8 mouse cellular contexts compared by ENCODE assay signal in genomic region chr11:117598610-117599009, GRCm38 (mm10). TPM values are rescaled to one million over a fixed set of nuclear protein-coding genes. Genes with fewer than 3 reads are reported as not detected.
DNase-seq lines count a peak whose midpoint lies in the region; ATAC-seq and TF ChIP-seq lines count a peak whose summit lies in the region.

No protein-coding gene starts in this region.

- 7% methylated on average over 9 of the region's 9 CpGs for WGBS in forebrain, postnatal 0 days
- under 1% methylated on average over 9 of the region's 9 CpGs for WGBS in liver, embryonic 14.5 days (ENCODE audit: insufficient replicate concordance)
- WGBS in olfactory bulb, adult 2 months: 18% methylated on average over 9 of the region's 9 CpGs

- peak overlapping the region; percentile 65 for H3K4me3 ChIP-seq in bone marrow macrophage, adult 2 months (ENCODE audit: insufficient read depth, low read length)
- H3K4me3 ChIP-seq in forebrain, postnatal 0 days (ENCODE audit: low read depth, low read length): peak overlapping the region; percentile 12; the same call in 1 of the 2 replicates
- H3K4me3 ChIP-seq in liver, embryonic 14.5 days (ENCODE audit: insufficient read depth in 1 of 2, low read depth in 2 of 2, low read length in 2 of 2): peak overlapping the region; percentile 43; a peak in 3 of 4 replicates
- H3K4me3 ChIP-seq in olfactory bulb, adult 2 months (ENCODE audit: insufficient read depth, low read depth, low read length): peak overlapping the region; percentile 29

- no peaks in the 10 kb centered on the region for H3K36me3 ChIP-seq in forebrain, postnatal 0 days (ENCODE audit: insufficient read depth)
- H3K36me3 ChIP-seq in liver, embryonic 14.5 days (replicated peaks; ENCODE audit: control insufficient read depth, insufficient read depth, low read depth): no peaks in the 10 kb centered on the region

- H3K27me3 ChIP-seq in forebrain, postnatal 0 days (ENCODE audit: insufficient read depth, low read length): no peaks in the 10 kb centered on the region; the same call in 1 of the 2 replicates
- H3K27me3 ChIP-seq in liver, embryonic 14.5 days (ENCODE audit: control insufficient read depth, insufficient read depth, low read length): peaks cover 35% of the 10 kb centered on the region

- TF ChIP-seq EP300 in liver, embryonic 14.5 days (IDR thresholded peaks at IDR 0.05; ENCODE audit: low read depth): no peak

- H3K27ac ChIP-seq in bone marrow macrophage, adult 2 months (ENCODE audit: insufficient read depth, low read depth, low read length): no peak overlapping the region
- 0 out of 2 replicates have a peak overlapping the region, but pooled peaks have one; percentile 51 for H3K27ac ChIP-seq in forebrain, postnatal 0 days (ENCODE audit: low read depth, low read length)
- no peak overlapping the region for H3K27ac ChIP-seq in liver, embryonic 14.5 days
- no peak overlapping the region for H3K27ac ChIP-seq in olfactory bulb, adult 2 months (ENCODE audit: insufficient read depth, low read depth, low read length)

- TF ChIP-seq POLR2A in bone marrow macrophage, adult 2 months (IDR thresholded peaks at IDR 0.05; ENCODE audit: borderline replicate concordance, low read depth, low read length): no peak
- no peak for TF ChIP-seq POLR2A in olfactory bulb, adult 2 months (IDR thresholded peaks at IDR 0.05; ENCODE audit: insufficient read depth, low read depth, low read length)

- no peaks in the 10 kb centered on the region for H3K9me3 ChIP-seq in forebrain, postnatal 0 days (ENCODE audit: low read length)
- no peaks in the 10 kb centered on the region for H3K9me3 ChIP-seq in liver, embryonic 14.5 days (ENCODE audit: control insufficient read depth, low read length)

- TF ChIP-seq CTCF in bone marrow macrophage, adult 2 months (IDR thresholded peaks at IDR 0.05; ENCODE audit: low read depth, low read length): no peak
- no peak for TF ChIP-seq CTCF in forebrain, postnatal 0 days (IDR thresholded peaks at IDR 0.05; ENCODE audit: low read depth)
- no peak for TF ChIP-seq CTCF in liver, embryonic 14.5 days (IDR thresholded peaks at IDR 0.05; ENCODE audit: low read depth)
- TF ChIP-seq CTCF in olfactory bulb, adult 2 months (IDR thresholded peaks at IDR 0.05; ENCODE audit: insufficient read depth, low read depth, low read length): no peak

- peak overlapping the region; percentile 32; the same call in 1 of the 2 replicates for H3K9ac ChIP-seq in forebrain, postnatal 0 days
- no peak overlapping the region for H3K9ac ChIP-seq in liver, embryonic 14.5 days (replicated peaks)

- no peaks in the 10 kb centered on the region for H3K4me1 ChIP-seq in bone marrow macrophage, adult 2 months (ENCODE audit: control insufficient read depth, insufficient read depth, low read length)
- peaks cover 28% of the 10 kb centered on the region for H3K4me1 ChIP-seq in forebrain, postnatal 0 days (ENCODE audit: insufficient read depth)
- H3K4me1 ChIP-seq in liver, embryonic 14.5 days (replicated peaks; ENCODE audit: control insufficient read depth in 2 of 2, insufficient read depth in 2 of 2, low read length in 1 of 2): no peaks in the 10 kb centered on the region
- peaks cover 42% of the 10 kb centered on the region for H3K4me1 ChIP-seq in olfactory bulb, adult 2 months (ENCODE audit: control insufficient read depth, insufficient read depth, low read length)

- intact Hi-C loops in left cerebral cortex, postnatal 4 days (cut with DNase I): no loop called here

- H3K4me2 ChIP-seq in forebrain, postnatal 0 days (ENCODE audit: low read depth): peak overlapping the region; percentile 30
- H3K4me2 ChIP-seq in liver, embryonic 14.5 days (ENCODE audit: low read depth): peak overlapping the region; percentile 52

- peak; percentile 37 to 38 for DNase-seq in left cerebral cortex, adult 18-20 months (ENCODE audit: low spot score in 2 of 2)
- no peak for DNase-seq in left cerebral cortex, postnatal 4 days
- DNase-seq in forebrain, postnatal 0 days: peak; percentile 34
- no peak for DNase-seq in liver, embryonic 14.5 days (ENCODE audit: low read depth in 3 of 3, low spot score in 3 of 3)
- DNase-seq in cerebellum, adult 11-12 months: no peak
- no peak for DNase-seq in adrenal gland, postnatal 4 days (ENCODE audit: low spot score in 2 of 2)

- 0 out of 2 replicates have a peak, but pooled peaks have one; percentile 30 for ATAC-seq in forebrain, postnatal 0 days
- no peak for ATAC-seq in liver, embryonic 14.5 days (ENCODE audit: insufficient read depth)

RNA-seq across cellular contexts. Expression of gene Tnrc6c, which starts 55.5 kb away (rescaled TPM):
- 10 to 100 TPM; 53.3 to 54.9 TPM for total RNA-seq in left cerebral cortex, adult 18-20 months (2021)
- 10 to 100 TPM; 89.8 to 90.7 TPM for total RNA-seq in left cerebral cortex, postnatal 4 days (2021)
- polyA plus RNA-seq in bone marrow macrophage, adult 2 months (2012; ENCODE audit: insufficient read depth, insufficient read length, missing spikeins): 16.4 and 16.9 TPM in 2 replicates
- 56.9 and 71.6 TPM in 2 replicates for total RNA-seq in forebrain, postnatal 0 days (2014; rRNA removed)
- 13.1 and 19.9 TPM in 2 replicates for polyA plus RNA-seq in forebrain, postnatal 0 days (2015; fragmentation: Nextera tagmentation; extraction: Ambion mirVana)
- 3.4 and 3.7 TPM in 2 replicates for polyA plus RNA-seq in liver, embryonic 14.5 days (2012; rRNA removed)
- polyA plus RNA-seq in liver, embryonic 14.5 days (2014; fragmentation: Nextera tagmentation; extraction: Ambion mirVana): 2.4 and 2.6 TPM in 2 replicates
- polyA plus RNA-seq in olfactory bulb, adult 2 months (2012; ENCODE audit: insufficient read depth, insufficient read length, low replicate concordance, missing spikeins): not detected in 2 replicates
- total RNA-seq in adrenal gland, postnatal 4 days (2021): 10 to 100 TPM; 28.4 to 29.9 TPM

Comparison
In these comparisons a context has a peak if more than half of its experiments do, and no peak if none do; other contexts are left out.
1. DNase-seq: peak in left cerebral cortex, adult 18-20 months (2 of 2) and forebrain, postnatal 0 days (single experiment); none in left cerebral cortex, postnatal 4 days (single experiment), liver, embryonic 14.5 days (0 of 3), cerebellum, adult 11-12 months (single experiment) and adrenal gland, postnatal 4 days (0 of 2).
2. H3K4me3 ChIP-seq: peak in every context shown above with its lines; median percentile 65 in bone marrow macrophage, adult 2 months; 43 in liver, embryonic 14.5 days; 29 in olfactory bulb, adult 2 months; 12 in forebrain, postnatal 0 days.